Mouse (Mus musculus): ENCODE data around the gene Rbfox2. TPM values are rescaled to one million over a fixed set of nuclear protein-coding genes. Genes with fewer than 3 reads are reported as not detected.
A peak's percentile ranks its signal among the peaks of the same experiment; 100 is the strongest.

Rbfox2 gene
- polyA plus RNA-seq, 1 experiment: 177 TPM

- H3K27me3 ChIP-seq (ENCODE audit: control insufficient read depth, insufficient read depth, low read length): no peaks in the 10 kb centered on the region
- no peaks in the 10 kb centered on the region for H3K4me1 ChIP-seq (ENCODE audit: control insufficient read depth, insufficient read depth, low read length)
- TF ChIP-seq POLR2A (IDR thresholded peaks at IDR 0.05; ENCODE audit: borderline replicate concordance, insufficient read depth, low read length) (no peak), CTCF (IDR thresholded peaks at IDR 0.05; ENCODE audit: borderline replicate concordance, insufficient read depth, low read depth, low read length) (no peak)
- 69% methylated on average over 11 of the region's 11 CpGs for WGBS
- no peak overlapping the region for H3K27ac ChIP-seq (ENCODE audit: insufficient read depth, low read length)
- no peak for DNase-seq
- H3K4me3 ChIP-seq (replicated peaks; ENCODE audit: insufficient read depth, low read depth, low read length): no peak overlapping the region
Measured at GRCm38 (mm10) chr15:77089249-77089648, 217.6 kb downstream of the Rbfox2 start.

GRCm38 (mm10) chr15:77086488-77086887 is 220.3 kb downstream of the Rbfox2 start:
- TF ChIP-seq CTCF (IDR thresholded peaks at IDR 0.05; ENCODE audit: borderline replicate concordance, insufficient read depth, low read depth, low read length): no peak
- TF ChIP-seq POLR2A (IDR thresholded peaks at IDR 0.05; ENCODE audit: borderline replicate concordance, insufficient read depth, low read length): no peak
- 92% methylated on average over 1 of the region's 1 CpGs for WGBS
- DNase-seq: no peak
- no peaks in the 10 kb centered on the region for H3K27me3 ChIP-seq (ENCODE audit: control insufficient read depth, insufficient read depth, low read length)
- no peak overlapping the region for H3K4me3 ChIP-seq (replicated peaks; ENCODE audit: insufficient read depth, low read depth, low read length)
- H3K4me1 ChIP-seq (ENCODE audit: control insufficient read depth, insufficient read depth, low read length): peaks cover 5% of the 10 kb centered on the region
- no peak overlapping the region for H3K27ac ChIP-seq (ENCODE audit: insufficient read depth, low read length)

GRCm38 (mm10) chr15:77085818-77086217 is 221.0 kb downstream of the Rbfox2 start:
- no peak overlapping the region for H3K4me3 ChIP-seq (replicated peaks; ENCODE audit: insufficient read depth, low read depth, low read length)
- DNase-seq: peak; percentile 37 to 39
- no peak overlapping the region for H3K27ac ChIP-seq (ENCODE audit: insufficient read depth, low read length)
- TF ChIP-seq POLR2A (IDR thresholded peaks at IDR 0.05; ENCODE audit: borderline replicate concordance, insufficient read depth, low read length) (no peak), CTCF (IDR thresholded peaks at IDR 0.05; ENCODE audit: borderline replicate concordance, insufficient read depth, low read depth, low read length) (no peak)
- peaks cover 9% of the 10 kb centered on the region for H3K4me1 ChIP-seq (ENCODE audit: control insufficient read depth, insufficient read depth, low read length)
- H3K27me3 ChIP-seq (ENCODE audit: control insufficient read depth, insufficient read depth, low read length): no peaks in the 10 kb centered on the region
- 69% methylated on average over 7 of the region's 7 CpGs for WGBS

GRCm38 (mm10) chr15:77081454-77081853 is 225.3 kb downstream of the Rbfox2 start:
- Histone ChIP-seq H3K4me1 (ENCODE audit: control insufficient read depth, insufficient read depth, low read length) (peaks cover 24% of the 10 kb centered on the region), H3K27ac (ENCODE audit: insufficient read depth, low read length) (no peak overlapping the region), H3K4me3 (replicated peaks; ENCODE audit: insufficient read depth, low read depth, low read length) (no peak overlapping the region), H3K27me3 (ENCODE audit: control insufficient read depth, insufficient read depth, low read length) (no peaks in the 10 kb centered on the region)
- 33% methylated on average over 5 of the region's 5 CpGs for WGBS
- DNase-seq: peak; percentile 29 to 32
- TF ChIP-seq POLR2A (IDR thresholded peaks at IDR 0.05; ENCODE audit: borderline replicate concordance, insufficient read depth, low read length): no peak
- TF ChIP-seq CTCF (IDR thresholded peaks at IDR 0.05; ENCODE audit: borderline replicate concordance, insufficient read depth, low read depth, low read length): peak; percentile 29; the same call in 1 of the 2 replicates

- no peak overlapping the region for H3K27ac ChIP-seq (ENCODE audit: insufficient read depth, low read length)
- TF ChIP-seq POLR2A (IDR thresholded peaks at IDR 0.05; ENCODE audit: borderline replicate concordance, insufficient read depth, low read length): no peak
- no peak for TF ChIP-seq CTCF (IDR thresholded peaks at IDR 0.05; ENCODE audit: borderline replicate concordance, insufficient read depth, low read depth, low read length)
- no peaks in the 10 kb centered on the region for H3K27me3 ChIP-seq (ENCODE audit: control insufficient read depth, insufficient read depth, low read length)
Measured at GRCm38 (mm10) chr15:77080684-77081254, 226.0 kb downstream of the Rbfox2 start.

GRCm38 (mm10) chr15:77079890-77080361 is 226.9 kb downstream of the Rbfox2 start:
- Histone ChIP-seq H3K4me3 (replicated peaks; ENCODE audit: insufficient read depth, low read depth, low read length) (no peak overlapping the region), H3K27ac (ENCODE audit: insufficient read depth, low read length) (peak overlapping the region; percentile 34; the same call in 1 of the 2 replicates), H3K27me3 (ENCODE audit: control insufficient read depth, insufficient read depth, low read length) (no peaks in the 10 kb centered on the region), H3K4me1 (ENCODE audit: control insufficient read depth, insufficient read depth, low read length) (peaks cover 24% of the 10 kb centered on the region)
- peak in 1 of 2 experiments; percentile 35 for DNase-seq
- TF ChIP-seq CTCF (IDR thresholded peaks at IDR 0.05; ENCODE audit: borderline replicate concordance, insufficient read depth, low read depth, low read length) (no peak), POLR2A (IDR thresholded peaks at IDR 0.05; ENCODE audit: borderline replicate concordance, insufficient read depth, low read length) (no peak)
- 31% methylated on average over 11 of the region's 11 CpGs for WGBS

More at GRCm38 (mm10) chr15:77080684-77081254, 226.0 kb downstream of the Rbfox2 start:
- no peak overlapping the region for H3K4me3 ChIP-seq (replicated peaks; ENCODE audit: insufficient read depth, low read depth, low read length)
- peaks cover 24% of the 10 kb centered on the region for H3K4me1 ChIP-seq (ENCODE audit: control insufficient read depth, insufficient read depth, low read length)
- 32% methylated on average over 14 of the region's 14 CpGs for WGBS
- peak in 1 of 2 experiments; percentile 28 for DNase-seq

- H3K27me3 ChIP-seq (ENCODE audit: control insufficient read depth, insufficient read depth, low read length): no peaks in the 10 kb centered on the region
- no peak overlapping the region for H3K4me3 ChIP-seq (replicated peaks; ENCODE audit: insufficient read depth, low read depth, low read length)
- no peak for TF ChIP-seq CTCF (IDR thresholded peaks at IDR 0.05; ENCODE audit: borderline replicate concordance, insufficient read depth, low read depth, low read length)
- TF ChIP-seq POLR2A (IDR thresholded peaks at IDR 0.05; ENCODE audit: borderline replicate concordance, insufficient read depth, low read length): no peak
- H3K4me1 ChIP-seq (ENCODE audit: control insufficient read depth, insufficient read depth, low read length): peaks cover 24% of the 10 kb centered on the region
- no peak overlapping the region for H3K27ac ChIP-seq (ENCODE audit: insufficient read depth, low read length)
- DNase-seq: no peak
- WGBS: 49% methylated on average over 14 of the region's 14 CpGs
Measured at GRCm38 (mm10) chr15:77079256-77079822, 227.5 kb downstream of the Rbfox2 start.

- H3K4me3 ChIP-seq (replicated peaks; ENCODE audit: insufficient read depth, low read depth, low read length): no peak overlapping the region
- no peak for DNase-seq
- H3K27me3 ChIP-seq (ENCODE audit: control insufficient read depth, insufficient read depth, low read length): no peaks in the 10 kb centered on the region
- peaks cover 24% of the 10 kb centered on the region for H3K4me1 ChIP-seq (ENCODE audit: control insufficient read depth, insufficient read depth, low read length)
- WGBS: 58% methylated on average over 3 of the region's 3 CpGs
- no peak for TF ChIP-seq POLR2A (IDR thresholded peaks at IDR 0.05; ENCODE audit: borderline replicate concordance, insufficient read depth, low read length)
- TF ChIP-seq CTCF (IDR thresholded peaks at IDR 0.05; ENCODE audit: borderline replicate concordance, insufficient read depth, low read depth, low read length): no peak
- no peak overlapping the region for H3K27ac ChIP-seq (ENCODE audit: insufficient read depth, low read length)
Measured at GRCm38 (mm10) chr15:77078786-77079185, 228.0 kb downstream of the Rbfox2 start.

All from cerebellum, adult 2 months (tissue).